Mouse (Mus musculus): ENCODE measurements around the gene 1600014C23Rik.

DNA sequence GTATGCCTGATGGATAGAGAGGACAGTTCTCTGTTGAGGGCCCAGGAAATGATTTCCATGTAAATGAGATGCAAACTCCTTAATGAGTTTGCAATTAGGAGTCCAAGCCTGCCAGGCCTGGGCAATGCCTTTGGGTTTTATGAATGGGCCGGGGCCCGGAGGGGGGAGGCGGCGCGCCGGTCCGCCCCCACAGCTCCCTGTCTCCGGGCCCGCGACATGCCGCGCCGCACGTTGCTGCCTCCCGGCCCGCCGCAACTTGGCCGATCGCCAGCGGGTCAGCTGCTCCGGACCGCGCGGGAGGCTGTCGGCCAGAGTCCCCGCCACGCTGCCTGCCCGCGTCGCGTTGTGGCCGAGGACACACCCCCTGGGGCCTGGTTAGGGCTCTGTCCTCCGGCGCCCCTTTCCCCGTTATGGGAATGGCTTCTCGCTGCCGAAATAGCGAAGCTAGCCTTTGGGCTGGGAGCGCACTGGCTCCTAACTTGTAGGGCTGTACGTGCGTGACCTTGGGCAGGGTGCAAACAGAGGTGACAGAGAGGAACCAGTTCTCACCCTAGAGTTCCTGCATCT, at the start of gene 1600014C23Rik:
- TF ChIP-seq CTCF (IDR thresholded peaks at IDR 0.05; ENCODE audit: low read depth, low read length) (no peak), TAL1 (conservative IDR thresholded peaks at IDR 0.05; ENCODE audit: low read depth, low read length) (no peak), POLR2AphosphoS5 (IDR thresholded peaks at IDR 0.05; ENCODE audit: insufficient replicate concordance, low read depth, low read length) (no peak), GATA1 (IDR thresholded peaks at IDR 0.05; ENCODE audit: borderline replicate concordance, low read length) (no peak), GATA2 (IDR thresholded peaks at IDR 0.05; ENCODE audit: borderline replicate concordance, low read depth, low read length) (no peak)

All from G1E (cell line).